Mouse (Mus musculus) heart, adult 2 months (tissue): Measurements from ENCODE around the gene Dyx1c1.

Experiments used
- CTCF ChIP-seq: fragments of 200-600 bp; IDR thresholded peaks from 2 replicates; pipeline ENCODE4 v1.8.1; 2022; ENCODE audit warnings: antibody characterized with exemption, mild to moderate bottlenecking, moderate library complexity
- POLR2A ChIP-seq: fragments of 200-500 bp; IDR thresholded peaks from 2 replicates; pipeline ENCODE4 v1.6.1; 2011; ENCODE audit warnings: mild to moderate bottlenecking, low read depth, low read length, control low read depth; ENCODE audit not compliant: insufficient read depth

- no peak for TF ChIP-seq POLR2A
- no peak for TF ChIP-seq CTCF
These were observed 42.9 kb upstream of the Dyx1c1 start for GRCm38 (mm10) chr9:72915728-72916127.
